Mouse (Mus musculus): ENCODE data around the gene Olfr847. TPM values are rescaled to one million over a fixed set of nuclear protein-coding genes. Genes with fewer than 3 reads are reported as not detected.

The Olfr847 gene
- not detected in 2 replicates for polyA plus RNA-seq (2011; ENCODE audit: insufficient read length, low read depth, missing spikeins)

DNA sequence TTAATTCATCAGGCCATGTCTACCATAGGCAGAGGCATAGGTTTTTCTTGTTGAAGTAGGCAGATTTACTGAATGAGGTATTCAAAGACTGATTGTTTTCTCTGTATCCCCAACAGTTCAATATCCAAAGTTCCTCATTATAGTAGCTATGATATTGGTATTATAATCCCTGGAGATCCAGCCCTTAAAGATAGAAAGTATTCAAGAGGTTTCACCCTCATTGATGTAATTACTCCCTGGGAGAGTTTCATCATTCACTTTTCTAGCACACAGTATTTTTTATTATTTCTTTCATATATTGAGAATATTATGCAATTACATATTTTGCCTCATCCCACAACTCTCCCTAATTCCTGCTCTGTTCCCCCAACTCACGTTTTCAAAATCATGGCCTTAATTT is at the start of gene Olfr847:
Gene Olfr847 (minus strand): TSS at position 101 of the 400 bp plus-strand sequence.
- H3K27ac ChIP-seq (ENCODE audit: insufficient read depth, low read length), result no peak within 1 kb of the TSS
- TF ChIP-seq CTCF (IDR thresholded peaks at IDR 0.05; ENCODE audit: borderline replicate concordance, insufficient read depth, low read length) (no peak), POLR2A (IDR thresholded peaks at IDR 0.05; ENCODE audit: low read depth, low read length) (no peak)
- H3K4me3 ChIP-seq (ENCODE audit: insufficient read depth, low read length), result no peak within 1 kb of the TSS
- no peaks in the 10 kb centered on the region for H3K4me1 ChIP-seq (ENCODE audit: control insufficient read depth, insufficient read depth, low read length)

DNA sequence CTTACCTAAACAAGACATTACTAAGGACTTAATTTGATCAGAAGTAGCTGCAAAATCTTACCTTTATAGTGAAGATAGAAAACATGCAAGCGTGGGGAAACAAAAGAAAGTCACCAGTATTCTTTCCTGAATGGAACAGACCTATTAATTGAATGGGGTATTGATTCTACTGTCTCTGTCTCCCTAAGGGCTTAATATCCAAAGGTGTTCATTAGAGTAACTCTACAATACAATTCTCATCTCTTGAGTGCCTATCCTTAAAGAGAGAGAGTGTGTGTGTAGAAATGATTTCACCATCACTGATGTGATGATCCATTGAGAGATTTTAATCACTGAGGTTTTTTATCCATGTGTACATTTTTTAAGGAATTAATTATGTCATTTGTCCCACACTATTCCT is 14.6 kb downstream of the Olfr847 start, which contains the start of gene Olfr846:
Gene Olfr846 (minus strand): TSS at position 101 of the 400 bp plus-strand sequence.
- Histone ChIP-seq H3K4me3 (ENCODE audit: insufficient read depth, low read length) (no peak within 1 kb of the TSS), H3K27ac (ENCODE audit: insufficient read depth, low read length) (no peak within 1 kb of the TSS), H3K4me1 (ENCODE audit: control insufficient read depth, insufficient read depth, low read length) (no peaks in the 10 kb centered on the region)
- TF ChIP-seq POLR2A (IDR thresholded peaks at IDR 0.05; ENCODE audit: low read depth, low read length), result no peak
- TF ChIP-seq CTCF (IDR thresholded peaks at IDR 0.05; ENCODE audit: borderline replicate concordance, insufficient read depth, low read length), result no peak

DNA sequence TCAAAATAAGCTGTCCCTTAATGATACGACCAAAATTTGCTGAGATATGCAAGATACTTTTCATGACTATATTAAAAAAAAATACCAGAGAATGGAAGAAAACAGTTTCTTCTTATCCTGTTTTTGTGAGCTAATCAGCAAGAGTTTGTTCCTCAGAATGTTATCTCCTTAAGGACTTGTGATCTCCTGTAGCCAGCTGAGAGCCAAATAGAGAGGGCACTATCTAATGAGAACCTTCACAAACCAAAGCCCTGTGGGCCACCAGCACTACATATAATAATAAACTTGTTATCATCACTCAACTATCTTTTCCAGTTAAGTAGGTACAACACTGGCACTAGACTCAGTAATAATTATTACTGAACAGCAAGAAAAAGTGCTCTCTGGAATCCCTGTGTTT is 42.3 kb downstream of the Olfr847 start, which contains the start of gene Olfr845:
Gene Olfr845 (plus strand): TSS at position 301 of the 400 bp plus-strand sequence.
- TF ChIP-seq POLR2A (IDR thresholded peaks at IDR 0.05; ENCODE audit: low read depth, low read length) (no peak), CTCF (IDR thresholded peaks at IDR 0.05; ENCODE audit: borderline replicate concordance, insufficient read depth, low read length) (no peak)
- H3K4me1 ChIP-seq (ENCODE audit: control insufficient read depth, insufficient read depth, low read length), result no peaks in the 10 kb centered on the region
- no peak within 1 kb of the TSS for H3K4me3 ChIP-seq (ENCODE audit: insufficient read depth, low read length)
- H3K27ac ChIP-seq (ENCODE audit: insufficient read depth, low read length), result no peak within 1 kb of the TSS

Other genes starting within 250 kb of the Olfr847 start
- not detected in 2 replicates for gene Olfr837, start 242.4 kb downstream of the Olfr847 start, polyA plus RNA-seq (2011; ENCODE audit: insufficient read length, low read depth, missing spikeins)
- not detected in 2 replicates for gene Olfr839-ps1, start 201.4 kb downstream of the Olfr847 start, polyA plus RNA-seq (2011; ENCODE audit: insufficient read length, low read depth, missing spikeins)
- gene Olfr843, start 126.7 kb downstream of the Olfr847 start, polyA plus RNA-seq (2011; ENCODE audit: insufficient read length, low read depth, missing spikeins), result not detected in 2 replicates
- not detected in 2 replicates for gene Olfr844, start 62.3 kb downstream of the Olfr847 start, polyA plus RNA-seq (2011; ENCODE audit: insufficient read length, low read depth, missing spikeins)
- gene Olfr845, start 42.2 kb downstream of the Olfr847 start, polyA plus RNA-seq (2011; ENCODE audit: insufficient read length, low read depth, missing spikeins), result not detected in 2 replicates
- gene Olfr846, start 14.7 kb downstream of the Olfr847 start, polyA plus RNA-seq (2011; ENCODE audit: insufficient read length, low read depth, missing spikeins), result not detected in 2 replicates
- gene Olfr849, start 61.6 kb upstream of the Olfr847 start, polyA plus RNA-seq (2011; ENCODE audit: insufficient read length, low read depth, missing spikeins), result not detected in 2 replicates
- gene Olfr850, start 99.6 kb upstream of the Olfr847 start, polyA plus RNA-seq (2011; ENCODE audit: insufficient read length, low read depth, missing spikeins), result not detected in 2 replicates
- not detected in 2 replicates for gene Olfr851, start 114.6 kb upstream of the Olfr847 start, polyA plus RNA-seq (2011; ENCODE audit: insufficient read length, low read depth, missing spikeins)
- not detected in 2 replicates for gene Olfr853, start 162.4 kb upstream of the Olfr847 start, polyA plus RNA-seq (2011; ENCODE audit: insufficient read length, low read depth, missing spikeins)
- gene Olfr854, start 188.7 kb upstream of the Olfr847 start, polyA plus RNA-seq (2011; ENCODE audit: insufficient read length, low read depth, missing spikeins), result not detected in 2 replicates
- not detected in 2 replicates for gene Olfr855, start 203.9 kb upstream of the Olfr847 start, polyA plus RNA-seq (2011; ENCODE audit: insufficient read length, low read depth, missing spikeins)
- gene Zfp317, start 243.4 kb upstream of the Olfr847 start, polyA plus RNA-seq (2011; ENCODE audit: insufficient read length, low read depth, missing spikeins), result 28.3 and 28.8 TPM in 2 replicates